Mouse (Mus musculus): ENCODE data around the gene Plod2.

GRCm38 (mm10) chr9:92586025-92586424 is 44.0 kb downstream of the Plod2 start:
- TF ChIP-seq POLR2A (IDR thresholded peaks at IDR 0.05; ENCODE audit: extremely low read depth, insufficient read depth, low read length) (no peak), CTCF (IDR thresholded peaks at IDR 0.05; ENCODE audit: extremely low read depth, insufficient read depth, low read length) (no peak)

All from cortical plate, adult 2 months (tissue).